Mouse (Mus musculus): ENCODE data around the gene Ptpn1.

The Ptpn1 gene

DNA sequence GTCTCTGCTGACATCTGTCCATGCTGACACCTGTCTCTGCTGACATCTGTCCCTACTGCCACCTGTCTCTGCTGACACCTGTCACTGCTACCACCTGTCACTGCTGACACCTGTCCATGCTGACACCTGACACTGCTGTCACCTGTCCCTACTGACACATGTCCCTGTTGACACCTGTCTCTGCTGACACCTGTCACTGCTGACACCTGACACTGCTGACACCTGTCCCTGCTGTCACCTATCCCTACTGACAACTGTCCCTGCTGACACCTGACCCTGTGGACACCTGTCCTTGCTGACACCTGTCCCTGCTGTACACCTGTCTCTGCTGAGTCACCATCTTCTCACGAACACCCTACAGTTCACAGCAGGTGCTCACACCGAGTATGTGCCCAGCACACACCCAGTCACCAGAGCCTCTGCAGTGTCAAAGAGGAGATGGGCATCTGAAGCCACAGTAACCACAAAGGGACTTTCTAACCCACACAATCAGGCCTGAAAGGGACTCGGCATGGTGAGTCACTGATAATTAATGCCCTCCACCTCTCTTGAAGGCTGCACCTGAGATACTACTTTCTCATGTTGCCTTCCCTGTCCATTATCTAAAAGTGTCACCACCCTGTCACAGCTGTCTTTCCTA lies 92.0 kb downstream of the Ptpn1 start:
- no peak for DNase-seq

- no peak for DNase-seq
Observed at GRCm38 (mm10) chr2:168025174-168025573, 93.3 kb downstream of the Ptpn1 start.

- no peak for DNase-seq
Observed at GRCm38 (mm10) chr2:168025882-168026281, 94.0 kb downstream of the Ptpn1 start.

DNA sequence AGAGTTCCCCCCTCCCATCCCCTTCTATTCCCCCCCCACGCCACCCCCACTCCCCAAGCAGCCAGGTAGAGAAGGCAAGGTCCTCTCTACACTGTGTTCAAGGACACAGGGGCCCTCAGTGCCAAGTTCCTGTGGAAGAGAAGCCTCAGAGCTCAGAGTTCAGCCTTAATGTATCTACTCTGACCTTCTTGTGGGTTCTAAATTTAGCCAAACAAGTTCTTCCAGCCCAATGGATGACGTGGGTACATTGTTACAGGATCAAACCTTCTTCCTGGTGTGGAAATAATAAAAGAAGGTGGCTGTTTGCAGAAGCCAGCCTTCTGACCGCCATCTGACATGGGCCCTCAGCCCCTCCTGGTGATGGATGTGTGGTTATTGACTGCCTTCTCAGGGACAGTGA lies 94.6 kb downstream of the Ptpn1 start:
- DNase-seq: no peak

DNA sequence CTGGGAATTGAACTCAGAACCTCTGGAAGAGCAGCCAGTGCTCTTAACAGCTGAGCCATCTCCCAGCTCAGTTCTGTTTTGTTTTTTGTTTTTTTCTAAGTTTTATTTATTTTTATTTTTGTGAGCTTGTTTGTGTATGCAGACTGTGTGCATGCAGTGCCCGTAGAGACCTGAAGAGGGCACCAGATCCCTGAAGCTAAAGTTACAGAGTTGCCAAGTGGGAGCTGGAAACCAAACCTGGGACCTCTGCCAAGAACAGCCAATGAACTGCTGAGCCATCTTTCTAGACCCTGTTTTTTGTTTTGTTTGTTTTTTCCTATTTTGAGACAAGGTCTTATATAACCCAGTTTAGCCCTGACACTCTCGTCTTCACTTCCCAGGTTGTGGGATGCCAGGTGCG lies 96.5 kb downstream of the Ptpn1 start:
- DNase-seq: no peak

Measured in thymus, postnatal 14 days (tissue).